Mouse (Mus musculus): ENCODE measurements around the gene Dusp8. TPM values are rescaled to one million over a fixed set of nuclear protein-coding genes. Genes with fewer than 3 reads are reported as not detected.

Dusp8 gene
- total RNA-seq, 2 experiments from 2014 or later, result 16.8 to 46.3 TPM

- DNase-seq, result no peak
Observed at GRCm38 (mm10) chr7:142086159-142086905, 9.3 kb downstream of the Dusp8 start.

DNA sequence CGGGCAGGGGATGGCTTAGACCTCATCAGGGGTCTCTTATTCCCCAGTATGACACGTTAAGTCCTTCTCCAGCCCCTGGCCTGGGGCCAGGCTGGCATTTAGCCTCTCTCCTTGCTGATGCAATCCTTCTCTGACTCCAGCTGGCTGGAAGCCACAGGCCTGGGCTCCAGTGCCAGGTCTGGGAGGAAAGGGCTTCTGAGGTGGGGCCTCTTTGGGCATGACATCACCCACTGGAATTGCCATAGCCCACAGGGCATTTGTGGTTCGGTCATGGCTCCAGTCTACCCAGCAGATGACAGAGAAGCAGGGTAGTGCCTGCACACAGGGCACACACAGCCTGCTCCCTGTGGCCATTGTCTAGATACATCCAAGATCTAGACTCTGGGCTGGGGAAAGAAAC lies 10.8 kb downstream of the Dusp8 start:
- DNase-seq, result peak; percentile 69

GRCm38 (mm10) chr7:142084395-142084794 lies 11.2 kb downstream of the Dusp8 start:
- DNase-seq, result no peak

- DNase-seq, result peak; percentile 64
Observed at GRCm38 (mm10) chr7:142083588-142084317, 11.9 kb downstream of the Dusp8 start.

DNA sequence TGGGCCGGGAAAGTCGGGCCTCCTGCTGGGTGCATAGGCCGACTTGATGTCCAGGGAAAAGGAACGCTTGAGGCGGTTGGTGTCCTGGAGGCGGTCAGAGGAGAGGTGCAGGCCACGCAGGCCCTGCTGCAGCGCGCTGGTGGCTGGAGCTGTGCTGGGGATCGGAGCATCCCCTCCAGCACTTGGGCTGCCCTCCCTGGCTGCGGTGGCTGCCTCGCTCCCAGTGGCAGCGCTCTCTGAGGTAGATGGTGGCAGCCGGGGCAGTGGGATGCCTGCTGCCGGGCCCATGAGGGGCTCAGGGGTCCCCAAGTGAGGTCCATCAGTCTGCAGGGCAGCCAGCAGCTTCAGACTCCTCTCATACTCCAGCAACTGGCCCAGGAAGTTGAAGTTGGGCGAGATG lies 13.0 kb downstream of the Dusp8 start:
- no peak for DNase-seq

GRCm38 (mm10) chr7:142082179-142082578 lies 13.5 kb downstream of the Dusp8 start:
- DNase-seq, result no peak

DNA sequence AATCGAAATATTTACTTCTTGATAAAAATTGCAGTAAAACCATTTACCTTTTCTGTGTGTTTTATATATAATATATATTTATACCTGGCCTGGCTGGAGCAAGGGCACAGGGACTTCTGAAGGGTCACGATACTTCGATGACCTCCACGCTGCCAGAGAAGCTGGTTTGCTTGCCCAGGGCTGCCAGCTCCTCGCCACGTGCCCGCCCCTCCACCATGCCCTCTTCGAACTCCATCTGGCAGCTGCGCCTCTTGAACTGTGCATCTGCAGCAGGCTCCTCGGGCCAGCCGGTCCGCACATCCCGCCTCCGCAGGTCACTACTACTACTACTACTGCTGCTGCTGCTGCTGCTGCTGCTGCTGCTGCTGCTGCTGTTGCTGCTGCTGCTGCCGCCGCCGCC lies 13.9 kb downstream of the Dusp8 start:
- DNase-seq, result no peak

- DNase-seq, result no peak
Observed at GRCm38 (mm10) chr7:142080876-142081275, 14.8 kb downstream of the Dusp8 start.

DNA sequence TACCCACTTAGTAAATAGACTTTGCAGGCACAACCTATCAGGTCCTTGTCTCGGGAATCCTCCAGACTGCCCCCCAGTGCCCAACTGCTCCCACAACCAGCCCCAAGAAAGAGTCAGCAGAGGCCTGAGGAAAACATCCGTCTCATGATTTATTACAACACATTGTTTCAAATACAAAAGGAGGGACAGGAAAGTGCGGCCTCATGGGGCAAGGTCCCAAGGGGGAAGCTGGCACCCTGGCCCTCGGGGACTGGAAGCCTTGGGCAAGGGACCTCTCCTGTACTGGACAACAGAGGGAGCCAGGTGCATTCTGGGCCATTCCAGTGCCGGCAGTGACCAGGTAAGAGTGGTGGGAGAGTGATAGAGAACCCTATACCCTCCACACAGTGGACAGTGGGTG lies 16.3 kb downstream of the Dusp8 start:
- DNase-seq, result no peak

GRCm38 (mm10) chr7:142077138-142077537 lies 18.5 kb downstream of the Dusp8 start:
- DNase-seq, result no peak

DNA sequence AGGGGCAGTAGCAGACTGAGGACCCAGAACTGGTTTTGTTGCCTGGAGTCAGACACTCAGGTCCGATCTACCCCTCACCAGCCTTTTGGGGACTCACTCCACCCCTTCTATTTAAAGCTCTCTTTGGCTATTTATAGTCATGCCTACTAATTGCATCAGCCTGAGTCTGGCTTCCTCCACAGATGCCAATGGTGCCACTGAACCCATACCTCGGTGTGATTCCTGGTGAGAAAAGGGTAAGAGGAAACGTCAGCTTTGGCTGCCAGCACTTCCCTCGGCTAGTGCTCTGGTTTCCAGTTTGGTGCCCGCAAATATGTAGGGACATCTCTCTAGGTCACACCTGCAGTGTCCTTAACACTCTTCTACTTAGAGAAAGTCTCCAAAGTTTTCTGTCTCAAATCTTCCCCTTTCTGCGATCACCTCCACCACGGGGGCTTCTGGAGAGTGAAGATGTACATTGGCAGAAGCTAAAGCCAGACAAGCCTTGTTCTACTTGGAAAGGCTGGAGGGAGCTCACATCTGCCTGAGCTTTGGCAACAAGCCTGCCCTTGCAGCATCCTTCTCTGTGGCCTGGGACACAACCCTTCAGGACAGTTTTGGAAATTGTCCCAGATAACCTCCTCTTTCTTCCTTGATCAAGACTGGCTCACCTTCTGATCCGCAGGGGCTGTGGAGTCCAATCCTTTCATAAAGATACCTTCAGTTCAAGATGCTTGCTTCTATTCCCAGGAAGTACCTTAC lies 21.3 kb downstream of the Dusp8 start:
- peak; percentile 39 for DNase-seq

GRCm38 (mm10) chr7:142071717-142072116 lies 23.9 kb downstream of the Dusp8 start:
- DNase-seq, result no peak

DNA sequence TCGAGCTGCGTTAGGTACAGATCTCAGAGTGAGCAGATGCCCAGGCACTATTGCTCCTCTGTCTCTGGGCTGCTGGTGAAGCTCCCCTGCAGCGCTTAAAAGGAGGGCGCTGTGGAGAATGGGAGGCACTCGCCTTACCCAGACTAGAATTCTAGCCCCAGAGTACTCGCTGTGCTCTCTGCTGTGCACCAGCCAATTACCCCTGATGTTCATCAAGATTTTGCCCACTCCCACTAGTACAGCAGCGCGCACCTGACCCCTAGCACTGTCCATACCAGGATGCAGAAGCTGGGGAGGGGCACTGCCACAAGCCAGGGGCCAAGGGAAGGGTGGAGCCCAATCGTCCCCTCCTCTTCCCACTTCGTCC lies 24.4 kb downstream of the Dusp8 start:
- DNase-seq, result no peak

- no peak for DNase-seq
Observed at GRCm38 (mm10) chr7:142070458-142071211, 25.0 kb downstream of the Dusp8 start.

- no peak for DNase-seq
Observed at GRCm38 (mm10) chr7:142068429-142068828, 27.2 kb downstream of the Dusp8 start.

GRCm38 (mm10) chr7:142060931-142061565 lies 34.6 kb downstream of the Dusp8 start, which contains the start of gene Mob2:
Gene Mob2 (minus strand): TSS chr7:142061065.
- peak; percentile 88 for DNase-seq

DNA sequence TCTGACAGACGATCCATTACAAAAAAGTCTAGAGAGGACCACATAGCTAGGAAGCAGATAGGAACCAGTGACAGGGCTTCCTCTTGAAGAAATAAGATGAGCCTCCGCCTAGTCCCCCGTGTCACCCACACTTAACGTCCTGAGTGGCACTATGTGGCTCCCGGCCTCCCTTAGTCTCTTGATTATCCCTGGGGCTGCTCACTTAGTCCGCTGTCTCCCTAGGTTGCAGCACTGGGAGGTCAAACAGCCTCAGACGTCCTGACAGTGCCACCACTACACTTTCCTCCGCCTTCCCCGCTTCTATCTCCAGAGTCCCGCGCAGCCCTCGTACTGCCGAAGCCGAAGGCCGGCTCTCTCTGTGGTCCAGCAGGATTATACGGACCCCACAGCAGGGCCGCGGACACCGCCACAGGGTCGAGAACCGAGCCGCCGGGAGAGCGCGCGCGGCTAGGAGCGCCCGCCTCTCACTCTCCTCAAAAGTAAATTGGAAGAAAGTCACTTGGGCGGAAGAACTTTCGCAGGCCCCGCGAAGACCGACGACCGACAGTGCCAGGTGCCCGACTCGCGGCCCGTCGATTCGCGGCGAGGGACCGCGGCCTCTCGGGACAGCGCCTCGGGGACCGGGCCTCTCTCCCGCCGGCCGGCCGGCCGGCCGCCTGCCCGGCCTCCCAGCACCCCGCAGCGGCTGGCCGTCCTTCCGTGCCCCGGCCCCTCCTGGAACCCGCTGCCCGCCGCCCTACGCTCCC lies 35.3 kb downstream of the Dusp8 start:
- DNase-seq, result no peak

GRCm38 (mm10) chr7:142059024-142059423 lies 36.6 kb downstream of the Dusp8 start:
- DNase-seq, result no peak

DNA sequence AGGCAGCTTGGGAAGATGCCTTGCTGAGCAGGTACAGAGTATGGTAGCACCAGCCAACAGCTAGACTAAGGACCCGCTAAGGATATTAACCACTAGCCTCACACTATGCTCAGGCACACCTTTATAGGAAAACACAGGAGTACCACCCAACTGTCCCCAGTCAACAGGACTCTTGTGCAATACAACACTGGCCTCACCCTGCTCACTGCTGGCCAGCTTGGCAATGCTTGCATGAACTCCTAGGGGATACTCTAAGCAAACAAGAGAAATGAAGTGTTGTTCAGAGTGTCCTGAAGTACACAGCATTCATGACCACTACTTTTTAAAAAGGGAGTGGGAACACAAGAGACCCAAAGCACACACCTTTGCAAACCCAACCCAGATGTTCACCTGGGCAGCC lies 38.5 kb downstream of the Dusp8 start:
- no peak for DNase-seq

- DNase-seq, result no peak
Observed at GRCm38 (mm10) chr7:142056601-142057061, 39.0 kb downstream of the Dusp8 start.

GRCm38 (mm10) chr7:142055431-142055830 lies 40.2 kb downstream of the Dusp8 start:
- DNase-seq, result no peak
